Mouse (Mus musculus) Muller cell, postnatal 12 days (primary cell): ENCODE measurements around the gene Tmbim6.
"Not testable (repeated sequence)": the region's sequence is repeated elsewhere in the genome, so short reads cannot be mapped to it uniquely, and the experiment has no call there.

Experiments
- DNase-seq: peaks from one replicate; pipeline ENCODE4 v3.0.0-alpha.2; 2015; ENCODE audit errors: inconsistent ontology term

The Tmbim6 gene

DNA sequence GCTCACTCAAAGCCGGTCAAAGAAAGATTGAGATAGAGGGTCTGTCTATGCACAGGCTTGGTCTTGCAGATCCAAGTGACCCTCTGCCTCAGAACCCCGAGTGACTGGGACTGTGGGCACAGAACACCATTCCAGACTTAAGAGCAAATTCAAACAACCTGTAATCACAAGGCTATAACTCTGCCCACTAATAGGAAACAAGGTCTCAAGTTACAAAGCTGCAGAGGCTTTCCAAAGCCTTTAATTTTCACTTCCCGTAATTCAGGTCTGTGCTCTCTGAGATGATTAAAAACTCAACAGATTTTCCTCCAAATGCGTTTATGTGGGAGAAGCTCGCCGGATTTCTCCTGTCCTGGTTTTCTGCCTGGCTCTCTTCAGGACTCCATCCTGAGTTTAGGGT lies 8.6 kb upstream of the Tmbim6 start:
- no peak for DNase-seq

DNA sequence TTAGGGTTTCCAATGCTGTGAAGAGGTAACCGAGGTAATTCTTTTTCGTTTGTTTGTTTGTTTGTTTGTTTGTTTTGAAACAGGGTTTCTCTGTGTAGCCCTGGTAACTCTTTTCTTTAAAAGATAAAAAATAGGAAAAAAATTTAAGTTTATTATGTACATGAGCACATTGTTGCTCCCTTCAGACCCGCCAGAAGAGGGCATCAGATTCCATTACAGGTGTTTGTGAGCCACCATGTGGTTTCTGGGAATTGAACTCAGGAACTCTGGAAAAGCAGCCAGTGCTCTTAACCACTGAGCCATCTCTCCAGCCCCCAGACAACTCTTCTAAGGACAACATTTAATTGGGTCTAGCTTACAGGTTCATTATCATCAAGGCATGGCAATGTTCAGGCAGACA lies 6.6 kb upstream of the Tmbim6 start:
- not testable (repeated sequence) for DNase-seq

DNA sequence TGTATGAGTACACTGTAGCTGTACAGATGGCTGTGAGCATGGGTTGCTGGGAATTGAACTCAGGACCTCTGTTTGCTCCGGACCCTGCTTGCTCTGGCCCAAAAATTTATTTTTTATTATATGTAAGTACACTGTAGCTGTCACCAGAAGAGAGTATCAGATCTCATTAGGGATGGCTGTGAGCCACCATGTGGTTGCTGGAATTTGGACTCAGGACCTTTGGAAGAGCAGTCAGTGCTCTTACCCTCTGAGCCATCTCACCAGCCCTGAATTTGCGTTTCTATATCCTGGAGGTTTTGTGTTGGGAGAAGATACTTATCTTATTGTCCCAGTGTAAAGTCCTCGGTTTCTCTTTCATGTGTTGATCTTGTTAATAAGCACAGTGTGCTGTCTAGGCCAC lies 5.9 kb upstream of the Tmbim6 start:
- DNase-seq: no peak

DNA sequence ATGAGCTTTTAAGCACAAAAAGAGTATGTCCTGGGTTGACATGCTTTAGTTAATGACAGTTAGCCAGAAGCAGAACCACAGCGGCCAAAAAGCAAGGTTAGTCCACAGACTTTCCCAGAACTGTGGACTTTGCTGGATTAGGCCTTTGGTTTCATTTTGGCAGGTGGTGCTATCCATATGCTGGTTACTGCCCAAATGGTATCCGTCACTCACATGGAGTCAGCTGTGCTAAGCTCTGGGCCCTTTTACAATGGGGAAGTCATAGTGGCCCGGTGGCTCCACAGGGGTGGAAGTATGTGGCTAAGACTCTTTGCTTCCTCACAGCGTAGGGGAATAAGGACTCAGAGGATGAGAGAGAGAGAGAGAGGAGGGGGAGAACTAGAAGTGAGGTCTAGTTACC lies 4.7 kb upstream of the Tmbim6 start:
- DNase-seq: no peak

DNA sequence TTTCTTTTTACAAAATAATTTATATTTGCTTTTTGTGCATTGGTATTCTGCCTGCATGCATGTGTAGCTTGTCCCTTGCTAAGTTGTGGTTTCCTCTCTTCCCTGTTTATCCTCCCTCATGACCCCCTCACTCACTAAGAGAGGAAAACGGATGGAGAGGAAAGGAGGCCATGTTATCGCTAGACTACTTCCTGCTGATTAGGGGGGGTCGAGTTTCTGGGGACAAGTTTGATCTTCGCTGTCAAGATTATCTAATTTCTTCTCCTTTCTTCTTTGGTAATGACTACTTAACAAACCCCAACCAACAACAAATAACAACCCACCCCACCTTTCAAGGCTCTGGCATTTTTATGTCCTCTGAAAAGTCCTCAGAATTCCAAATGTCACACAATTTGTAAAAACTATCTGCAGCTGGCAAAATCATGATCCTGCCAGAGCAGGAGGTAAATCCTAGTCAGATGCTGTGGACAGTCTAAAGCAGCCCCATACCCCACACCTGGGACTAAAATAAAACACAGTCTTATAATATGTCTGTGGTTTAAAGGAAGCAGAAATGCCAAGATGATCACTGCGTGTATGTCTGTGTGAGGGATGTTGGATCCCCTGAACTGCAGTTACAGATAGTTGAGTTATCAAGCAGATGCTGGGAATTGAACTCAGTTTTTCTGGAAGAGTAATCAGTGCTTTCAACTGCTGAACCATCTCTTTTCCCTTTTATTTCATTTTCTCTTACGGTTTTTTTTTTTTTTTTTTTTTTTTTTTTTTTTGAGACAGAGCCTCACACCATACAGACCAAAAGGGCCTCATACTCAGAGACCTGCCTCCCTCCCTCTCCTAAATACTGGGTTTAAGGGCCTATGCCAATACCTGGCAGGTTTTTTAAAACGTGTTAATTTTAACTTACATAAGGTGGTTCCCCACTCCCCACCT lies 1.9 kb upstream of the Tmbim6 start:
- no peak for DNase-seq

DNA sequence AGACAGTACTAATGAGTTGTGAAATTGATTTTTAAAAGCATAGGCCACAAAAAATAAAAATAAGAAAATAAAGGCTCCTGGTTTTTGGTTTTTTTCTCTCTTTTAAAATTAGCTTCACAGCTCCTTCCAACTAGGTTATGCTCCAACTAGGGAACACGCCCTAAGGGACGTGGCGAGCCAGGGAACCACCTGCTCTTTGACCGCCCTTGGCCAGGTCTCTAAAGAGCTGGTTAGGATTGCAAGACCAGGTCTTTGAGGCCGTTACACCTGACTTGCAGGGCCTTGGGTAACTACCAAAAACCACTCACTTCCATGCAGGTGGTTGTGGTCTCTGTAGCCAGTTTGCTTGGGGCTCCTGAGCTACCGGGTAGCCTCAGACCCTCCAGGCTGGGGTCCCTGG lies 707 bp upstream of the Tmbim6 start:
- DNase-seq: no peak

DNA sequence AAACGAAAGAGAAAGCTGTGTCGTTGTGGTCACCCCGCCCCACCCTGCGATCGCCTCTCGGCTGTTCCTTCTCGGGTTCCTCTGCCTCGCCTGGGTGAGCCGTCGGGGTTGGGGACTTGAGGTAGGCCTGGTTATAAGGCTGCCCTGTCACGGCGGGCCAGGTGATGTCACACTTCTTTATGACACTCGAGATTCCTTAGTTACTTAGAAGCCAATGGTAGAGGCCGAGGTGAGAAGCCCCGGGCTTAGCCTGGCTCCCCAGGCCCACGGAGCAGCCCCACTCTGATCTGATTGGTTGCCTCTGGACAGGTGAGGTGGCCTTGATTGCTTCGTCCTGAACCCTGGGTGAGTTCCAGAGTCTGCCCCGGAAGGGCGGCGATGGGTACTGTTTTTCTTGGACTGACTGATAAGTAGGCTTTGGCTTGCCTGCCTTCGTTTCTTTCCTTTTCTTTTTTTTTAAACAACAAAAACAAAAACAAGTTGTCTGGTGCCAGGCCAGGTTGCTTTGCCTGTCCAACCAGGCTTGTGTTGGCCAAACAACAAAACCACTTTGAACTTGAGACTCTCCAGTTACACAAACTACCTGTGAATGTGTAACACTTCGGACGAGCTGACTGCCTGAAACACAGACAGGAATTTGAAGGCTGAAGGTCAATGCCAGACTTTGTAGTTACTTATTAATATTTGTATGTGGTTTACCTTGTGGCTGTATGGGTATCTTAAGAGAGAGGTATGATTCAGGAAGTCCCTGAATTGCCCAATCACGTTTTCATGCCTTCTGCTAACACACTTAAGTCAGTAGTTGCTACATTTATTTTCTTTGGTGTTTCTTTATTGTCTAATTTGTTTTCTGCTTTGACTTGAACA lies 937 bp downstream of the Tmbim6 start:
- no peak for DNase-seq

DNA sequence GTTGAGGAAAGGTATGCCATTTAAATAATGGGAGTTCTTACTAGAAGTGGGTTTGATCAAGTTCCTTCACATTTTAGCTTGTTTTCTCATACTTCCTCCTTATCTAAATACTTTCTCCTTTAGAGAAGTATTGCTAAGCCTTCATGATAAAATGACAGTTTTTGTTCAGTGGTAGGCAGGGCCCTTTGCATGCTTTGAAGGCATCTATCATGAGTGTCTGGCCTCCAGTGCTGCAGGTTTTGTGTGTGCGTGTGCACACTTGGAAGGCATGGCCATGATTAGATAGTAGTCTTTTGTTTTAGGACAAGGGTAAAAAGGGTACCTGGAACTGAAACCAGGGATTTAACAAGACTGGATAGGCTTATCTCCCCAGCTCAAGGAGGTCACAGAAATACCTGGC lies 3.8 kb downstream of the Tmbim6 start:
- DNase-seq: no peak

DNA sequence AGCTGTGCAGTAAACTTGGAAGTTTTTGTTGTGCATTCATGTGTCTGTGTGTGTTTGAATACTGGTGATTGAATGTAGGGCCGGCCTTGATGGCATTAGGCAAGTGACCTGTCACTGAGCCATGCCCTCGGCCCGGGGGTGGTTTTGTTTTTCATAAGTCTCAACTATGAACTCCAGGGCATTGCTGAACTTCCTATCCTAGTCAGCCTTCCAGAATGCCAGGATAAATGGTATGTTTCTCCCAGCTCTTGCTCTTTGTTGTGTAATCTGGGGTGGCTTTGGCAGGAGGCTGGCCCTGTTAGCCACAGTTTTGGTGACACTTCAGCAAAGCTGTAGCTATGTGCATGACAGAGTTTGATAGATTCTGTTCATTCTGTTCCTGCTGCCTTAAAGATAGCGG lies 4.2 kb downstream of the Tmbim6 start:
- DNase-seq: peak; percentile 60

DNA sequence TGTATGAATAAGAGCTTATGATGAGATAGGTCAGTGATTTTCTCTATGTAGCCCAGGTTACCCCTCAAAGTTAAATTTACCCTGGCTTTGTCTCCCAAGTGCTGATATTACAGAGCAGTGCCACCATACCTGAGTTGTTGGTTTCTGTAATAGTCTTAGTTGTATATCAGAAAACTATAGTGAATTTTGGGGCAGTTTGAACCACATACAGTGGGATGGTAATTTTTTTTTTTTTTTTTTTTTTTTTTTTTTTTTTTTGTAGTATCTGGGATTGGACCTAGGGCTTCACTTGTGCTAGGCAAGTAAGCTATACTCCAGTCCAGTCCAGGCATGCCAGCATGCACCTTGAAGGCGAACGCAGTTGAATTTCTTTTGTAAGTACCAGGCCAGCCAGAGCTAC lies 4.9 kb downstream of the Tmbim6 start:
- DNase-seq: no peak

DNA sequence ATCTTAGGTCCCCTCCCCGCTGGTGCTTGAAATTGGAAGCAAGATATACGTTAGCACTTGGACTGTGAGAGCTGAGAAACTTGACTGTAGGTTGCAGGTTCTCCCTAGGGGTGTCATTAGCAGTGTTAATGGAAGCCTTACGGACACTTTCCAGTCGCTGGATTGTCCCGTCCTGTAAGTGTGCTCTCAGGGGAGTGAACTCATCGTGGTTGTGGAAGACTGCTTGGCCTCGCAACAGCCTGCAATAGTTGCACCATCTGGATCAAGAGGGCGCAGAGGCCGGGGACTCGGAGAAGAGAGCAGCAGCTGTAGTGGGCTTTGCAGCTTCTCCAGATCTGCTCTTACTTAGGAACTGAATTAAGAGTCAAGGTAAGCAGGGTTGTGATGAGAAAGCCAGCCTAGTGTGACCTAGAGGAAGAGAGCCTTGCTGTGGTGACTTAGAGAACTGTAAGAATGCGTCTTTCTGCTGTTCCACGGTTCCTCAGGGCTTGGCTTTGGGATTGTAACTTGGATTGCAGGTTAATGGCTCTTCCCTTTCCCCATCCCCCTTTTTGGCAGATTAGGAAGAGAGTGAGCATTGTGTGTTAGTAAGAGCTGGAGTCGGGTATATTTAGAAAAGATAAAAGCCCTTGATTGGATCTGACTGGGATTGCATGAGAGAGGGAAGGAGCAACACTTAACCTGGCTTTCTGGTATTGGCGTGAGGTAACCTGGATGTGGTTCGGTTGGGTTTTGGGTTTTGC lies 7.0 kb downstream of the Tmbim6 start:
- DNase-seq: no peak

DNA sequence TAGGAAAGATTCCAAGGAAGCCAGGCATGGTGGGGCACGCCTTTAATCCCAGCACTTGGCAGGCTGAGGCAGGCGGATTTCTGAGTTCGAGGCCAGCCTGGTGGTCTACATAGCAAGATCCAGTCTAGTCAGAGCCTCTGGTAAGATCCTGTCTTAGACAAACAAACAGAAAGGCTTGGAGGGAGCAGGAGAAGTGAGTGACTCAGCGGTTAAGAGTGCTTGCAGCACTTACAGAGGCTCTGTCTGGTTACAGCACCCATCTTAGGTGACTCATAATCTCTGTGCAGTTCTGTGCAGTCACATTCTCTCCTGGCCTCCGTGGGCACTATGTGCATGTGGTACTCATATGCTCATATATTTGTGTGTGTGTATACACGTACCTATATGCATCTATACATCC lies 7.9 kb downstream of the Tmbim6 start:
- no peak for DNase-seq

DNA sequence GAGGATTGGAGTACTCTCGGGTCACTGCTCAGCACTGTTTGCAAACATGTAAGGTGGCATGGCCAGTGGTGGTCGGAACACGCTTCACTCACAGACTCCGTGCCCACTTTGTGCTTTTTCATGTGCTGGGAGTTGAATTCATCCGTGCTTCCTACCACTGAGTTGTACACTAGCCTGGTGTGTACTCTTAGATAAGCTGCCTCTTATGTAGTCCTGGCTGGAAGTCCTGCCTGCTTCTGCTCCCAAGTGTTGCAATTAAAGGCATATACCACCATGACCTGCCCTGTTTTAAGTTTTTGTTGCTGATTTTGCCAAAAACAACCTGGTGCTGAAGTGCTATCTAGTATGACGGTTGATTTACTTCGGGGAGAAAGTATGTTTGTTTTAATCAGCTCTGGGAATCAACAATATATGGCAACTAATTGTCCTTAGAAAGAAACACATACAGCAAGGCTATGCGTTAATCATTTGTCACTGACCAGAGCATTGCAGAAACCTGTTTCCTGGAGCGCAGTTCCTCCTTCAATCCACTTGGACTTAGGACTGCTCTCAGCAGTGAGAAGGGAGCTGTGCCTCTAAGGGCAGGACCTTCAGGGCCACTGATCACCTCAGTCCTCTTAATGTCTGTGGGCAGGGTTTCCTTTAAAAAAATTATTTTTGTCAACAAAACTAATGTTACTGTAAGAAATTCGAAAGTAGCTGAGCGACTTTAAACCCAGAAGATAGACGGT lies 10.6 kb downstream of the Tmbim6 start:
- DNase-seq: no peak

DNA sequence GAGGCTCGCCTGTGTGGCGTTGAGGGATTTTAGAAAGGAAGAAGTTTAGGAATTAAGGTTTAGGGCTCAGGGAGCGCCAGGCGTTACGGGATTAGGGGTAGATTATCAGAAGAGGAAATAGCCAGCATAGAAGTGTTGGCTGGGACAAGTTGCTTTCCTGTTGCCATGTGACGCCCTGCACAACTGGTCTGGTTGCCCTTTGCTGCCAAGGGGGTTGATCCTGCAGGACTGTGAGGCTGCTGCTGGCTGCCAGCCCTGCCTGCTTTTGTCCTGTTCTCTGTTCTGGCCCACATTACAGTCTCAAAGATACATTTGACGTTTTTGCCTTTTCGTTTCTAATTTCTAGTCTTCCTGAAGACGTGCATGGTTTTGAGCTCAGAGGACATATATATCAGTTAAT lies 12.5 kb downstream of the Tmbim6 start:
- DNase-seq: no peak

DNA sequence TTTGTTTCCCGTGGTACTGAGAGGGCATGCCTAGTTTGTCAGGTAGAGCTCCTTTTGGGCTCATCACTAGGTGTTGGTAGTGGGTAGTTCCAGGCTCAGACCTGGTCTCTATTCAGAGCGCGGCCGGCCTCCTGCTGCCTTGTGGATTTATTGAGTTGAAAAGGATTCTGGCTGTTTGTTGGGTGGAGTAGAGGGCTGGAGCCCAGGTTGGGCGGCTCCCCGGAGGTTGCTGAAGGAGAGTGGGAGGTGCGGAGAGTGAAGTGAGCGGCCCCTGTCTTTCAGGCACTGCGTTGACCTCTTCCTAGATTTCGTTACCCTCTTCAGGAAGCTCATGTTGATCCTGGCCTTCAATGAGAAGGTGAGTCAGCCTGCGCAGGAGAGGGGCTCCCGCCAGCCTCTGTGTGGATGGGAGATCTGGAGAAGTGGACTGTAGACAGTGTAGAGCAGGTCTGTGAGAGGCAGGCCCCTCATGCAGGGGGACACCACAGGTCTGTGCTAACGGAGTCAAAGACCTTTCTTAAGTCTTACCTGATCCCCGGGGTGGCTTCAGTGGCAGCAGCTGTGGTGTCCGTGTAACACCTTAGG lies 14.4 kb downstream of the Tmbim6 start:
- DNase-seq: no peak

DNA sequence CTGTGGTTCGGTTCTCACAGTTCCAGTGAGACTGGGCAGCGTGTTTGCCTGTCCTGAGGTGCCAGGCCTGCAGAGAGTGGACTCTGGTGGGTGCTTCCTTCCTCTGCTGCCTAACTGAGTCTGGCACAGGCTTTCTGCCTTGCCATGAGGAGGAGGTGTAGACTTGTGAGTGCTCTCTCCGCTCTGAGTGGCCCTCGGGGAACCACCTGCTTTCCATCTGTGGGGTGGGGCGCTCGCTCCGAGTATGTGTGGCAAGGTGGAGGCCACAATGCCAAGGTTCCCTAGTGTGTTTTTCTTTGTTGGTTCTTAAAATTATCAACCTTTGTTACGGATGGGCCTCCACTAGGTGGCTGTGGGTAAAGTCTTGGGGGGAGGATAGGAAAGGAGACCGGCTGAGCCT lies 16.2 kb downstream of the Tmbim6 start:
- DNase-seq: no peak

DNA sequence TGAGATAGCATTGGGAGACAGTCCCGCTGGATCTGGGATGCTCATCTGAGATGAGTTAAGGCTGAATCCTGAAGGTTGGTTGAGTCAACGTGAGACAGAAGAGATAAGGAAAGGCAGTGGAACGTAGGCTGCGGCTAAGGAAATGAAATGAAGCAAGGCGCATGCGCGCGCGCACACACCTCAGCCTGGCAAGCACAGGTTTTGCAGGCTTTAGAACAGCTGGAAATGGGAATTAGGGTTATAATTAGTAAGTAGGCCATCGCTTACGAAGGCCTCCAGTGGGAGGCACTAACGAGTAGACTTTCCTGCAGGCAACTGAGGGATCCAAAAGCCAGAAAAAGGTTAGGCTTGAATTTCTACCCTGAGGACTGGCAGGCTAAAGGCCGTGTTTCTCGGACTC lies 19.1 kb downstream of the Tmbim6 start:
- DNase-seq: no peak

DNA sequence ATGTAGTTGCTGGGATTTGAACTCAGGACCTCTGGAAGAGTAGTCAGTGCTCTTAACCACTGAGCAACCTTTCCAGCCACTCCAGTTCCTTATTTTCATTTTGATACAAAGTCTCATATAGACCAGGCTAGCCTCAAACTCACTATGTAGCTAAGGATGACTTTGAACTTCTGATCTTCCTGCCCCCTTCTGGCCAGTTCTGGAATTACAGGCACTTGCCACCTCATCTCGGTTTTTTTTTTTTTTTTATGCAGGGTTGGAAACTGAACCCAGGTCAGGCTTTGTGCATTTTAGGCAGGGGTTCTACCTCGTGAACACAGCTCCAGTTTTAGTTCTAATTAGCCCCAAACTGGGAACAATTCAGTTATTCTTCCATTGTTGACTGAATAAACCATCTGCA lies 23.1 kb downstream of the Tmbim6 start:
- DNase-seq: no peak

DNA sequence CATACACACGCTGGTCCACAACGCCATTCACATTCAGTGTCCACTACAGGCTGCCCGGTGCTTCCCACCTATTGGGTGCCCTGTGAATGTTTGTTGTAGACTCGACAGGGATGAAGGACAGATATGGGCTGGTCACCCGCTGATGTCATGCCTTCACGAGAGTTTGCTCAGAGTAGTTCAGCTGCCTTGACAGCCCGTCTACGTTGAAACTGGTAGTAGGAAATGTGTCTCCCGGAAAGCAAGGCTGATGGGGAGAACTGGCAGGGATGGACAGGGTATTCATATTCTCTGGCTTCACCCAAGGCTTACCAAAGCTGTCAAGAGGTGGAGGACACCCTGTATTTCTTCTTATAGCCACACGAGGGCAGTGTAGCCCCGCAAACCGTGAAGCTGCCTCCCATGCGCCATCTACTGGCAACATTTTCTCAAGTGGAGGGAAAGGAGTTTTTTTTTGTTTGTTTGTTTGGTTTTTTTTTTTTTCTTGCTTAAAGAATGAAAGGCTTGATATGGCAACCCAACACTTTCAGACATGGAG lies 23.7 kb downstream of the Tmbim6 start:
- DNase-seq: peak; percentile 77

DNA sequence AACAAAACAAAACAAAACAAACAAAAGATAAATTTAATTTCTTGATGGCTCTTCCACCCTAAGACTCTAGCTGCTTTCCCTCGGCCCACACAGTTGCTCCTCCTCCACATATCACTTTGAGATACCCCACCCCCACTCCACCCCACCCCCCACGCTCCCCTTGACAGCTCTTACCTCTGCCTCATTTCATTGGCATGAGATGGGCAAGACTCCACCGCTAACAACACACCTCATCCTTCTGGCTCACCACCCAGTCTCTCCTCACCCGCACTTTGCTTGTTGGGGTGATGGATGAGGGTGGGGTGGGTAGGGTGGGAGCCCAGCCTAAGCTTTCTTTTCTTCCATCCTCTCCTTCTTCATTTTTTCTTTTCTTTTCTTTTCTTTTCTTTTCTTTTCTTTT lies 24.3 kb downstream of the Tmbim6 start:
- no peak for DNase-seq
